Mouse (Mus musculus): ENCODE measurements around the gene 1500009L16Rik. TPM values are rescaled to one million over a fixed set of nuclear protein-coding genes. Genes with fewer than 3 reads are reported as not detected.

Gene 1500009L16Rik
- polyA plus RNA-seq, 1 experiment from 2014 or later, result 61.5 TPM

DNA sequence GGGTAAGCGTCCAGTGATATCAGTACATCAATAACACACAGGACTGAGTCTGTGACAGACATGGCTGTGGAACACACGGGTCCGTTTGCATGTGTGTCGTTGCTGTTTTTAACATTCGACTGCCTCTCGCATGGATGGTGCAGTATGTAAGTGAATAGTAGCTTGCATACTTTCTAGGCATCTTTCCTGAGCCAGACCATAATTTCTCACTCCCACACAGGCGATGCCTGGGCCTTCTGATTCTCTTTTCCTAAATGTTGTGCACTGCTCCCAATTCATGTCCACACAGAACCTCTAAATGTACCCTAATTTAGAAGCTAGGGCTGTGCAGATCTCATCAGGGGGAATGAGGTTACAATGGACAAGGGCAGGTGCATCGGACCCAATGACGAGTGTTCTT is 54.6 kb downstream of the 1500009L16Rik start:
- Histone ChIP-seq H3K36me3 (ENCODE audit: control insufficient read depth, insufficient read depth, low read length) (no peaks in the 10 kb centered on the region), H3K9me3 (replicated peaks; ENCODE audit: control insufficient read depth, low read length) (no peaks in the 10 kb centered on the region; the same call in 1 of the 2 replicates), H3K4me1 (ENCODE audit: control insufficient read depth, insufficient read depth, low read length) (no peaks in the 10 kb centered on the region), H3K27ac (ENCODE audit: low read depth, low read length) (no peak overlapping the region), H3K9ac (ENCODE audit: low read length) (no peak overlapping the region), H3K27me3 (replicated peaks; ENCODE audit: control insufficient read depth, insufficient read depth, low read length) (no peaks in the 10 kb centered on the region), H3K4me3 (ENCODE audit: low read depth, low read length) (no peak overlapping the region), H3K4me2 (ENCODE audit: low read length) (no peak overlapping the region)
- no peak for DNase-seq (ENCODE audit: low spot score)
- 89% methylated on average over 9 of the region's 9 CpGs for WGBS
- ATAC-seq, result no peak

GRCm38 (mm10) chr10:83781854-83782253 is 59.2 kb downstream of the 1500009L16Rik start:
- no peak overlapping the region for H3K4me3 ChIP-seq (ENCODE audit: low read depth, low read length)
- DNase-seq (ENCODE audit: low spot score), result no peak
- no peaks in the 10 kb centered on the region for H3K27me3 ChIP-seq (replicated peaks; ENCODE audit: control insufficient read depth, insufficient read depth, low read length)
- no peaks in the 10 kb centered on the region for H3K36me3 ChIP-seq (ENCODE audit: control insufficient read depth, insufficient read depth, low read length)
- H3K4me2 ChIP-seq (ENCODE audit: low read length), result no peak overlapping the region
- no peak for ATAC-seq
- no peak overlapping the region for H3K9ac ChIP-seq (ENCODE audit: low read length)
- no peaks in the 10 kb centered on the region; the same call in 1 of the 2 replicates for H3K9me3 ChIP-seq (replicated peaks; ENCODE audit: control insufficient read depth, low read length)
- 86% methylated on average over 4 of the region's 4 CpGs for WGBS
- H3K4me1 ChIP-seq (ENCODE audit: control insufficient read depth, insufficient read depth, low read length), result no peaks in the 10 kb centered on the region
- H3K27ac ChIP-seq (ENCODE audit: low read depth, low read length), result no peak overlapping the region

DNA sequence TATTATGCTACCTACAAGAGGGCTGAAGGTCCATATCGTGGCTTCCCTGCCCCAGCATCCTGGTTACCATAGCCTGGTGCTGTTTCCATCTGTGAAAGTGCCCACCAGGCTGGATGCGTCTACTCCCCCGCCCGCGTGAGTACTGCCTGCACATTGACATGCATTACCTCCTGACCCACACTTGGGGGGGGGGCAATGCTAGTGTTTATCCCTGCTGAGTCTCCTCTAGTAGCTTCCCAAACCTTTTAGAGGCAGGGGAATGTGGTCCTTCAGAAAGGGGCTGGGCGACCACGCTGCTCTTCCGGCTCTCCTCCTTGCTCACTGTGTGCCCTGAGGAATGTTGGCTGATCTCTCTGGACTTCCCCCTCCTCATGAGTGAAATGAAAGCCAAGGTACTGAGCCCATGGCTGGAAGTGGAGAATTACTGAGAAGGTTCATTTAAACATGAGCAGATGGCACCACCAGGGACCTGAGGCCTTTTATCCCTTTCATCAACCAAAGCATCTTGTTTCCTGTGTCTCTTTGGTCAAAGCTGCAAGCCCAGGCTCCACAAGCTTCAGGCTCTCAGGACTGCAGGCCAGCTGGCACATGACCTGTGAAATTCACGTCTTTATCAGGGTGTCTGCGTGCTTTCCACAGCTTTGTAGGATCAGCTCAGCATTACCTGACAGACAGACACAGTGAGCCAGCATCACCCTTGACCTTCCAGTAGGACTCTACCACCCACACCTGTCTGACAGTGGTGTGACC is 59.9 kb downstream of the 1500009L16Rik start:
- H3K27me3 ChIP-seq (replicated peaks; ENCODE audit: control insufficient read depth, insufficient read depth, low read length), result no peaks in the 10 kb centered on the region
- no peak overlapping the region for H3K9ac ChIP-seq (ENCODE audit: low read length)
- no peaks in the 10 kb centered on the region; the same call in 1 of the 2 replicates for H3K9me3 ChIP-seq (replicated peaks; ENCODE audit: control insufficient read depth, low read length)
- no peak overlapping the region for H3K27ac ChIP-seq (ENCODE audit: low read depth, low read length)
- DNase-seq (ENCODE audit: low spot score), result no peak
- H3K4me2 ChIP-seq (ENCODE audit: low read length), result no peak overlapping the region
- no peak overlapping the region for H3K4me3 ChIP-seq (ENCODE audit: low read depth, low read length)
- H3K36me3 ChIP-seq (ENCODE audit: control insufficient read depth, insufficient read depth, low read length), result no peaks in the 10 kb centered on the region
- H3K4me1 ChIP-seq (ENCODE audit: control insufficient read depth, insufficient read depth, low read length), result no peaks in the 10 kb centered on the region
- no peak for ATAC-seq
- 93% methylated on average over 10 of the region's 10 CpGs for WGBS

GRCm38 (mm10) chr10:83785003-83785402 is 62.3 kb downstream of the 1500009L16Rik start:
- DNase-seq (ENCODE audit: low spot score), result peak; percentile 30
- H3K27me3 ChIP-seq (replicated peaks; ENCODE audit: control insufficient read depth, insufficient read depth, low read length), result no peaks in the 10 kb centered on the region
- H3K4me2 ChIP-seq (ENCODE audit: low read length), result no peak overlapping the region
- H3K4me1 ChIP-seq (ENCODE audit: control insufficient read depth, insufficient read depth, low read length), result no peaks in the 10 kb centered on the region
- no peak overlapping the region for H3K9ac ChIP-seq (ENCODE audit: low read length)
- H3K27ac ChIP-seq (ENCODE audit: low read depth, low read length), result no peak overlapping the region
- WGBS, result 31% methylated on average over 5 of the region's 5 CpGs
- ATAC-seq, result no peak
- no peaks in the 10 kb centered on the region; the same call in 1 of the 2 replicates for H3K9me3 ChIP-seq (replicated peaks; ENCODE audit: control insufficient read depth, low read length)
- no peaks in the 10 kb centered on the region for H3K36me3 ChIP-seq (ENCODE audit: control insufficient read depth, insufficient read depth, low read length)
- H3K4me3 ChIP-seq (ENCODE audit: low read depth, low read length), result no peak overlapping the region

DNA sequence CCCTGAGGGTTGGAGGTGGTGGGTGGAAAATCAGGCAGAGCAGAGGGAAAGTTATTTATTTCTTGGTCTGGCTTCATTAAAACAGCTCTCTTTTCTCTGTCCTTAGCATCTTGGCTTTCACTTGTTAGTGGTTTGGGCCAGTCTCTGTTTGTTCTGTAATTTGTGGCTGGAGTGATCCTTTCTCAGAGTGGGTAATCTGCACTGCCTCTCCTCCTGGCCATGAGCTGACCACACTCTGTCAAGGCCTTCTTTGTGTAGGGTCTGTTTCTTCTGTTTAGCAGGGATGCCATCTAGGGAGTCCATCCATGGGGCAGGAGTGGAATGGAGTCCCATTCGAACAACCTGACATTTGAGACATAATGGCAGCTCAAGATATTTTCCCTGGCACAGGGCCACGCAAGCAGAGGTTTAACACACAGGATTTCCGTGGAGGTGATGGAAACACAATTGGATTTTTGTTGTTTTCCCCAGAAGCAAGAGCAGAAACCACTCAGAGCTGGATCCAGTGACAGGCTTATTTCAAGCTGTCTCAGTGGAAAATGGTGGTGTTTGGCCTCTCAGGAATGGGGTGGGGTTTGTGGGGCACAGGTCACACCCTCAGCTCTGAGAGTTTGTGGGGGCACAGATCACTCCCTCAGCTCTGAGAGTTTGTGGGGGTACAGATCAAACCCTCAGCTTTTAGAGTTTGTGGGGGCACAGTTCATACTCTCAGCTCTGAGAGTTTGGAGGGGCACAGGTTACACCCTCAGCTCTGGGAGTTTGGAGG is 63.1 kb downstream of the 1500009L16Rik start:
- H3K4me1 ChIP-seq (ENCODE audit: control insufficient read depth, insufficient read depth, low read length), result no peaks in the 10 kb centered on the region
- no peak overlapping the region for H3K4me2 ChIP-seq (ENCODE audit: low read length)
- DNase-seq (ENCODE audit: low spot score) (no peak), ATAC-seq (no peak)
- H3K9me3 ChIP-seq (replicated peaks; ENCODE audit: control insufficient read depth, low read length), result no peaks in the 10 kb centered on the region
- H3K27me3 ChIP-seq (replicated peaks; ENCODE audit: control insufficient read depth, insufficient read depth, low read length), result no peaks in the 10 kb centered on the region
- H3K36me3 ChIP-seq (ENCODE audit: control insufficient read depth, insufficient read depth, low read length), result no peaks in the 10 kb centered on the region
- no peak overlapping the region for H3K4me3 ChIP-seq (ENCODE audit: low read depth, low read length)
- no peak overlapping the region for H3K9ac ChIP-seq (ENCODE audit: low read length)
- no peak overlapping the region for H3K27ac ChIP-seq (ENCODE audit: low read depth, low read length)
- WGBS, result 54% methylated on average over 3 of the region's 3 CpGs

DNA sequence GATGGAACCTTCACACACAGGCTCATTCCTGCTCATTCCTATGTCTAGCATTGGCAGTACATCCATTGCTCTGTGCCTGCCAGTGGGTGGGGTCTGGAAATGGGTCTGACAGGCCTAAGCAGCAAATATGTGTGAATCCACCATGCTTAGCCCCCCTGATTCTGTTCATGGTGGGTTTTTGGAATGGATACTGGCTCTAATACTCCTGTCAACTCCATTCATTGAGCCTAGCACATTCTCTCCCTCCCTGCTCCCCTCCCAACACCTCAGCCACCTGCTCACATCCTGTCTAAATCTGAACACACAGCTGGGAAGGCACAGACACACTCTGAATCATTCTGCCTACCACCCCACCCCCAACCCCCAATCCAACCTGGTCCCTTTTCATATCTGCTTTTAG is 72.4 kb downstream of the 1500009L16Rik start:
- no peak for DNase-seq (ENCODE audit: low spot score)
- ATAC-seq, result no peak

DNA sequence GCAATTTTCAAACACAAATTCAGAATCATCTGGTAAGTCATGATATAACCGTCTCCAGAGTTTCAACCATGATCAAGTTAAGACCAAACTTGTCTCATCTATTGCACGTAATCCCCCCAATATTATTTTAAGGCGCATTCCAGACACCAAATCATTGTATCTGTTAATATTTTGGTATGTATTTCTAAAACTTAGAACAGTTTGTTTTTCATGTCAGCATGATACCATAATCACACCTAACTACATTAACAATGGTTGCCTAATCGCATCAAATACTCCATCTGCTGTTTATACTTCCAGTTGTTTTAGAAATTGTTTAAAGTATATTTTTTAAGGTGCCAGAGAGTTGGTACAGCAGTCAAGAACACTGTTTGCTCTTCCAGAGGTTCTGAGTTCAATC is 72.8 kb downstream of the 1500009L16Rik start:
- Histone ChIP-seq H3K27me3 (replicated peaks; ENCODE audit: control insufficient read depth, insufficient read depth, low read length) (no peaks in the 10 kb centered on the region), H3K9me3 (replicated peaks; ENCODE audit: control insufficient read depth, low read length) (no peaks in the 10 kb centered on the region), H3K4me3 (ENCODE audit: low read depth, low read length) (no peak overlapping the region), H3K9ac (ENCODE audit: low read length) (no peak overlapping the region), H3K4me2 (ENCODE audit: low read length) (no peak overlapping the region), H3K36me3 (ENCODE audit: control insufficient read depth, insufficient read depth, low read length) (no peaks in the 10 kb centered on the region), H3K4me1 (ENCODE audit: control insufficient read depth, insufficient read depth, low read length) (no peaks in the 10 kb centered on the region), H3K27ac (ENCODE audit: low read depth, low read length) (no peak overlapping the region)
- WGBS, result 96% methylated on average over 4 of the region's 4 CpGs
- ATAC-seq (no peak), DNase-seq (ENCODE audit: low spot score) (no peak)

More for the DNA sequence above, 72.4 kb downstream of the 1500009L16Rik start:
- no peak overlapping the region for H3K4me2 ChIP-seq (ENCODE audit: low read length)
- no peak overlapping the region for H3K9ac ChIP-seq (ENCODE audit: low read length)
- no peaks in the 10 kb centered on the region for H3K36me3 ChIP-seq (ENCODE audit: control insufficient read depth, insufficient read depth, low read length)
- H3K27ac ChIP-seq (ENCODE audit: low read depth, low read length), result no peak overlapping the region
- no peak overlapping the region for H3K4me3 ChIP-seq (ENCODE audit: low read depth, low read length)
- no peaks in the 10 kb centered on the region for H3K27me3 ChIP-seq (replicated peaks; ENCODE audit: control insufficient read depth, insufficient read depth, low read length)
- no peaks in the 10 kb centered on the region for H3K9me3 ChIP-seq (replicated peaks; ENCODE audit: control insufficient read depth, low read length)
- no peaks in the 10 kb centered on the region for H3K4me1 ChIP-seq (ENCODE audit: control insufficient read depth, insufficient read depth, low read length)

GRCm38 (mm10) chr10:83804021-83804420 is 81.4 kb downstream of the 1500009L16Rik start:
- Histone ChIP-seq H3K27me3 (replicated peaks; ENCODE audit: control insufficient read depth, insufficient read depth, low read length) (no peaks in the 10 kb centered on the region), H3K9me3 (replicated peaks; ENCODE audit: control insufficient read depth, low read length) (no peaks in the 10 kb centered on the region), H3K9ac (ENCODE audit: low read length) (no peak overlapping the region), H3K4me2 (ENCODE audit: low read length) (no peak overlapping the region), H3K36me3 (ENCODE audit: control insufficient read depth, insufficient read depth, low read length) (no peaks in the 10 kb centered on the region), H3K4me1 (ENCODE audit: control insufficient read depth, insufficient read depth, low read length) (peaks cover 6% of the 10 kb centered on the region), H3K4me3 (ENCODE audit: low read depth, low read length) (no peak overlapping the region), H3K27ac (ENCODE audit: low read depth, low read length) (no peak overlapping the region)
- WGBS, result 58% methylated on average over 6 of the region's 6 CpGs
- DNase-seq (ENCODE audit: low spot score) (no peak), ATAC-seq (no peak)

- Histone ChIP-seq H3K4me3 (ENCODE audit: low read depth, low read length) (no peak overlapping the region), H3K9ac (ENCODE audit: low read length) (no peak overlapping the region), H3K4me2 (ENCODE audit: low read length) (no peak overlapping the region), H3K27ac (ENCODE audit: low read depth, low read length) (peak overlapping the region; percentile 46; the same call in 1 of the 2 replicates), H3K36me3 (ENCODE audit: control insufficient read depth, insufficient read depth, low read length) (no peaks in the 10 kb centered on the region), H3K9me3 (replicated peaks; ENCODE audit: control insufficient read depth, low read length) (no peaks in the 10 kb centered on the region), H3K4me1 (ENCODE audit: control insufficient read depth, insufficient read depth, low read length) (peaks cover 6% of the 10 kb centered on the region), H3K27me3 (replicated peaks; ENCODE audit: control insufficient read depth, insufficient read depth, low read length) (no peaks in the 10 kb centered on the region)
- DNase-seq (ENCODE audit: low spot score) (peak; percentile 68), ATAC-seq (peak; percentile 46; the same call in 1 of the 2 replicates)
- WGBS, result 37% methylated on average over 11 of the region's 11 CpGs
Measured at GRCm38 (mm10) chr10:83805201-83805718, 82.6 kb downstream of the 1500009L16Rik start.
